Mouse (Mus musculus): ENCODE measurements around the gene Dyrk3.

DNA sequence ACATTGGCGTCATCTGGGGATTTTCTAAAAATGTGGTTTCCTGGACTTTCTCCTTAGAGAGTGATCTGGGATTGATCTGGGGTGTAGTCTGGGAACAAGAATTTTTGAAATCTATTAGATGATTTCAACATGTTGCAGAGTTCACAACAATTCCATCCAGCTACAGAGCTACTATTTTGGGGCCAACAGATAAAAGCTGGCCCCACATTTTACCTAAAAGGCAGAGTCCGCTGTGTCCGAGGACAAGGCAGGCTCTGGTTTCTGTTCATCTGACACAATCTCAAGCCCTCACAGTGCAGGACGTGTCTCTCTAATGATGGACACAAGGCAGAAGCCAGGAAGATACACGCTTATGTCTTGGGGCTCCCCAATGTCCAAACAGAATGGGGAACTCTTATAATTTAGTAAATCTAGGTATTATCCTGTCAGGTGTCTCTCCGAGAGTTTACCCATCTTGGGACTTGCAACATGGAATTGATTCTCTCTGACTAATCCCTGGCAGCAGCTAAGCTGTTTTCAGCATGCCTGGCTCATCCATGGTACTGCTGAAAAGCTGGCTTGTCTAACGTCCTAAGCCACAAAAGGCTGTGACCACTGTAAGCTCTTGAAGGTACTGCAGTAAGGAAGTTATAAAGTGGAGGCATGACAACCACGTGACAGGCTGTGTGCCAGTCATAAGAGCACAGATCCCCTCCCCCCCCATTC lies 47.0 kb upstream of the Dyrk3 start:
- TF ChIP-seq CTCF (conservative IDR thresholded peaks at IDR 0.05; ENCODE audit: insufficient read depth, insufficient read length, low read depth, low read length) (no peak), POLR2A (IDR thresholded peaks at IDR 0.05; ENCODE audit: low read depth, low read length) (no peak)
